Mouse (Mus musculus): ENCODE results near the gene Abca2.
"Not testable (repeated sequence)": the region's sequence is repeated elsewhere in the genome, so short reads cannot be mapped to it uniquely, and the experiment has no call there.

Gene Abca2

GRCm38 (mm10) chr2:25428442-25429236 lies at the start of gene Abca2:
Gene Abca2, plus strand, starts transcription at chr2:25428703.
- DNase-seq (ENCODE audit: low read depth, low spot score): peak; percentile 84

GRCm38 (mm10) chr2:25384492-25384891 lies 44.0 kb upstream of the Abca2 start:
- DNase-seq (ENCODE audit: low read depth, low spot score): no peak

GRCm38 (mm10) chr2:25391266-25391665 lies 37.2 kb upstream of the Abca2 start:
- no peak for DNase-seq (ENCODE audit: low read depth, low spot score)

GRCm38 (mm10) chr2:25394281-25395221 lies 34.0 kb upstream of the Abca2 start:
- no peak for DNase-seq (ENCODE audit: low read depth, low spot score)

- DNase-seq (ENCODE audit: low read depth, low spot score): no peak
Measured at GRCm38 (mm10) chr2:25395721-25396596, 32.5 kb upstream of the Abca2 start, which contains the start of gene Entpd2. Gene Entpd2, plus strand, starts transcription at chr2:25395874.

- DNase-seq (ENCODE audit: low read depth, low spot score): no peak
Measured at GRCm38 (mm10) chr2:25396597-25396983, 31.9 kb upstream of the Abca2 start.

GRCm38 (mm10) chr2:25397010-25397409 lies 31.5 kb upstream of the Abca2 start:
- DNase-seq (ENCODE audit: low read depth, low spot score): no peak

- no peak for DNase-seq (ENCODE audit: low read depth, low spot score)
Measured at GRCm38 (mm10) chr2:25398065-25398464, 30.4 kb upstream of the Abca2 start.

GRCm38 (mm10) chr2:25399051-25399450 lies 29.5 kb upstream of the Abca2 start, which contains the start of gene Npdc1:
Gene Npdc1, plus strand, starts transcription at chr2:25399351.
- DNase-seq (ENCODE audit: low read depth, low spot score): no peak

GRCm38 (mm10) chr2:25400291-25400690 lies 28.2 kb upstream of the Abca2 start:
- no peak for DNase-seq (ENCODE audit: low read depth, low spot score)

GRCm38 (mm10) chr2:25400764-25401163 lies 27.7 kb upstream of the Abca2 start:
- peak; percentile 46 for DNase-seq (ENCODE audit: low read depth, low spot score)

- DNase-seq (ENCODE audit: low read depth, low spot score): peak; percentile 49
Measured at GRCm38 (mm10) chr2:25402377-25402971, 26.0 kb upstream of the Abca2 start.

GRCm38 (mm10) chr2:25402972-25403601 lies 25.4 kb upstream of the Abca2 start:
- DNase-seq (ENCODE audit: low read depth, low spot score): peak; percentile 51

- no peak for DNase-seq (ENCODE audit: low read depth, low spot score)
Measured at GRCm38 (mm10) chr2:25403994-25404393, 24.5 kb upstream of the Abca2 start.

- no peak for DNase-seq (ENCODE audit: low read depth, low spot score)
Measured at GRCm38 (mm10) chr2:25408908-25409307, 19.6 kb upstream of the Abca2 start.

- DNase-seq (ENCODE audit: low read depth, low spot score): not testable (repeated sequence)
Measured at GRCm38 (mm10) chr2:25413436-25413835, 15.1 kb upstream of the Abca2 start.

GRCm38 (mm10) chr2:25417426-25417825 lies 11.1 kb upstream of the Abca2 start:
- no peak for DNase-seq (ENCODE audit: low read depth, low spot score)

GRCm38 (mm10) chr2:25421896-25422295 lies 6.6 kb upstream of the Abca2 start:
- DNase-seq (ENCODE audit: low read depth, low spot score): no peak

- DNase-seq (ENCODE audit: low read depth, low spot score): no peak
Measured at GRCm38 (mm10) chr2:25422587-25423410, 5.7 kb upstream of the Abca2 start, which contains the start of gene Fut7. Gene Fut7, plus strand, starts transcription at chr2:25423267.

Data from retina, adult 2 months (tissue).